Mouse (Mus musculus) cortical plate, adult 2 months (tissue): ENCODE data around the gene Cd180. TPM values are rescaled to one million over a fixed set of nuclear protein-coding genes. Genes with fewer than 3 reads are reported as not detected.
"Not testable (repeated sequence)": the region's sequence is repeated elsewhere in the genome, so short reads cannot be mapped to it uniquely, and the experiment has no call there.

ENCODE experiments used
- H3K27ac ChIP-seq: fragments of 200-500 bp; 2 replicates; pipeline ENCODE4 v1.5.1; 2012; ENCODE audit warnings: low read length, control low read depth, inconsistent platforms; ENCODE audit not compliant: insufficient read depth
- H3K4me1 ChIP-seq: fragments of 200-500 bp; 2 replicates; pipeline ENCODE4 v1.6.1; 2011; ENCODE audit warnings: low read length; ENCODE audit not compliant: control insufficient read depth, insufficient read depth
- H3K4me3 ChIP-seq: fragments of 200-500 bp; 2 replicates; pipeline ENCODE4 v1.5.1; 2011; ENCODE audit warnings: mild to moderate bottlenecking, low read length, control low read depth; ENCODE audit not compliant: insufficient read depth
- CTCF ChIP-seq: fragments of 200-500 bp; IDR thresholded peaks from 2 replicates; pipeline ENCODE4 v1.5.1; 2011; ENCODE audit warnings: mild to moderate bottlenecking, control low read depth, low read length; ENCODE audit not compliant: insufficient read depth; ENCODE audit errors: extremely low read depth
- POLR2A ChIP-seq: fragments of 200-500 bp; IDR thresholded peaks from 2 replicates; pipeline ENCODE4 v1.6.1; 2011; ENCODE audit warnings: mild to moderate bottlenecking, low read length, control low read depth; ENCODE audit not compliant: insufficient read depth; ENCODE audit errors: extremely low read depth
- polyA plus RNA-seq: library from polyadenylated mRNA; depleted of rRNA; stranded (reverse); fragments of >200 nt; gene quantifications from 2 replicates; pipeline ENCODE4 v1.2.3, GENCODE M21; 2012

Gene Cd180
- polyA plus RNA-seq, 1 experiment = 1.9 TPM

GRCm38 (mm10) chr13:102695121-102695905 is 2.0 kb downstream of the Cd180 start:
- TF ChIP-seq CTCF = no peak
- TF ChIP-seq POLR2A = no peak

GRCm38 (mm10) chr13:102698335-102698734 is 5.0 kb downstream of the Cd180 start:
- TF ChIP-seq CTCF = no peak
- TF ChIP-seq POLR2A = no peak
- no peaks in the 10 kb centered on the region for H3K4me1 ChIP-seq
- peak overlapping the region; percentile 14; the same call in 1 of the 2 replicates for H3K4me3 ChIP-seq
- no peak overlapping the region for H3K27ac ChIP-seq

More at GRCm38 (mm10) chr13:102695121-102695905, 2.0 kb downstream of the Cd180 start:
- H3K4me3 ChIP-seq = no peak overlapping the region
- no peaks in the 10 kb centered on the region for H3K4me1 ChIP-seq
- no peak overlapping the region for H3K27ac ChIP-seq

- Histone ChIP-seq H3K4me3 (peak overlapping the region; percentile 14; the same call in 1 of the 2 replicates), H3K27ac (no peak overlapping the region), H3K4me1 (no peaks in the 10 kb centered on the region)
- TF ChIP-seq CTCF (no peak), POLR2A (no peak)
Observed at GRCm38 (mm10) chr13:102698751-102699323, 5.5 kb downstream of the Cd180 start.

- Histone ChIP-seq H3K27ac (no peak overlapping the region), H3K4me3 (no peak overlapping the region)
- TF ChIP-seq CTCF = no peak
Observed at GRCm38 (mm10) chr13:102700176-102700575, 6.8 kb downstream of the Cd180 start.

GRCm38 (mm10) chr13:102700744-102701143 is 7.4 kb downstream of the Cd180 start:
- no peak overlapping the region for H3K27ac ChIP-seq
- H3K4me1 ChIP-seq = no peaks in the 10 kb centered on the region
- H3K4me3 ChIP-seq = no peak overlapping the region
- TF ChIP-seq POLR2A (no peak), CTCF (no peak)

More at GRCm38 (mm10) chr13:102700176-102700575, 6.8 kb downstream of the Cd180 start:
- no peaks in the 10 kb centered on the region for H3K4me1 ChIP-seq

GRCm38 (mm10) chr13:102716973-102717372 is 23.6 kb downstream of the Cd180 start:
- H3K4me1 ChIP-seq = no peaks in the 10 kb centered on the region
- H3K27ac ChIP-seq = no peak overlapping the region
- TF ChIP-seq CTCF (no peak), POLR2A (no peak)
- no peak overlapping the region for H3K4me3 ChIP-seq

- Histone ChIP-seq H3K4me3 (no peak overlapping the region), H3K4me1 (no peaks in the 10 kb centered on the region), H3K27ac (no peak overlapping the region)
- TF ChIP-seq CTCF (no peak), POLR2A (no peak)
Observed at GRCm38 (mm10) chr13:102725416-102725815, 32.1 kb downstream of the Cd180 start.

- TF ChIP-seq CTCF (no peak), POLR2A (no peak)
- no peak overlapping the region for H3K27ac ChIP-seq
- H3K4me1 ChIP-seq = no peaks in the 10 kb centered on the region
- H3K4me3 ChIP-seq = no peak overlapping the region
Observed at GRCm38 (mm10) chr13:102725906-102726305, 32.5 kb downstream of the Cd180 start.

- no peak for TF ChIP-seq POLR2A
- no peak for TF ChIP-seq CTCF
- Histone ChIP-seq H3K4me3 (no peak overlapping the region), H3K4me1 (no peaks in the 10 kb centered on the region), H3K27ac (no peak overlapping the region)
Observed at GRCm38 (mm10) chr13:102726876-102727275, 33.5 kb downstream of the Cd180 start.

- Histone ChIP-seq H3K27ac (no peak overlapping the region), H3K4me1 (no peaks in the 10 kb centered on the region), H3K4me3 (no peak overlapping the region)
- TF ChIP-seq POLR2A (no peak), CTCF (no peak)
Observed at GRCm38 (mm10) chr13:102728035-102728434, 34.7 kb downstream of the Cd180 start.

GRCm38 (mm10) chr13:102728951-102729350 is 35.6 kb downstream of the Cd180 start:
- H3K27ac ChIP-seq, H3K4me3 ChIP-seq, H3K4me1 ChIP-seq: not testable (repeated sequence)
